Mouse (Mus musculus) neural tube, embryonic 14.5 days (tissue): ENCODE measurements around the gene Ptgs1. TPM values are rescaled to one million over a fixed set of nuclear protein-coding genes. Genes with fewer than 3 reads are reported as not detected.

Source experiments
- ATAC-seq: fragments of 200-750 bp; cut with Nextera tagmentation; 2 replicates; pipeline ENCODE4 v1.8.0; 2017; ENCODE audit warnings: low read depth, mild to moderate bottlenecking, moderate TSS enrichment, moderate library complexity
- H3K27ac ChIP-seq: fragments of 300-500 bp; sonication (generic); 2 replicates; pipeline ENCODE4 v1.5.1; 2014; ENCODE audit warnings: low read depth, mild to moderate bottlenecking, control low read depth, low read length, moderate library complexity, mixed read lengths
- H3K27me3 ChIP-seq: fragments of 300-500 bp; sonication (generic); 2 replicates; pipeline ENCODE4 v1.6.1; 2014; ENCODE audit warnings: low read length; ENCODE audit not compliant: control insufficient read depth, insufficient read depth
- H3K36me3 ChIP-seq: fragments of 300-500 bp; sonication (generic); 2 replicates; pipeline ENCODE4 v1.6.1; 2014; ENCODE audit warnings: low read length, mixed read lengths; ENCODE audit not compliant: control insufficient read depth, insufficient read depth
- H3K4me1 ChIP-seq: fragments of 300-500 bp; sonication (generic); 2 replicates; pipeline ENCODE4 v1.6.1; 2014; ENCODE audit warnings: low read length; ENCODE audit not compliant: control insufficient read depth, insufficient read depth
- H3K4me2 ChIP-seq: fragments of 300-500 bp; sonication (generic); 2 replicates; pipeline ENCODE4 v1.6.1; 2014; ENCODE audit warnings: mild to moderate bottlenecking, low read depth, low read length, control low read depth
- H3K4me3 ChIP-seq: fragments of 300-500 bp; sonication (generic); 2 replicates; pipeline ENCODE4 v1.5.1; 2014; ENCODE audit warnings: low read depth, low read length, control low read depth, mixed read lengths
- H3K9ac ChIP-seq: fragments of 300-500 bp; sonication (generic); replicated peaks from 2 replicates; pipeline ENCODE4 v1.6.1; 2014; ENCODE audit warnings: low read depth, mild to moderate bottlenecking, control low read depth, low read length, mixed read lengths
- H3K9me3 ChIP-seq: fragments of 300-500 bp; sonication (generic); 2 replicates; pipeline ENCODE4 v1.6.1; 2016; ENCODE audit warnings: low read length; ENCODE audit not compliant: control insufficient read depth
- WGBS: fragments of 180-500 bp; shearing (Covaris S2); extraction: QIAGEN DNeasy Blood & Tissue Kit; methylation state at CpG from one replicate; pipeline ENCODE4 v1.1.7; 2014; 5-methylcytosine and 5-hydroxymethylcytosine counted together
- polyA plus RNA-seq: library from polyadenylated mRNA; unstranded; fragments of >200 nt; fragmentation: Nextera tagmentation; extraction: Ambion mirVana; gene quantifications from 2 replicates; pipeline ENCODE4 v1.2.1, GENCODE M21; 2014

Gene Ptgs1
- polyA plus RNA-seq, 1 experiment from 2014 or later: 2.7 TPM

DNA sequence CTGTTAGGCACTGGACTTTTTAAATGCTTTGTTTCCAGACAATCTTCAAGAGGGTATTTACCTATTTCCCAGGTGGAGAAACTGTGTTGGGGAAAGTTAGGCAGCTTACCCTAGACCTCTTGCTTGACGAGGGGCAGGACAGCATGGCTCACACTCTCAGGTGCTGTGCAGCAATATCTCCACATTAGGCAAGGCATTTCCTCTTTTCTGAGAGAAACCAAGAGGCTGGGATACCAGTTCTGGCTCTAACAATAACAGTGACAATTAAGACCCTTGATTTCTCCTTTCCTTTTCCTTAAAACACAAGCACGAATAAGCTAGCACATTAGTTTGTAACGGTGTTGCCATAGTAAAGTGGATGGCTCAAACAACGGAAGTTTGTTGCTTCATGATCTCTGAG is 40.9 kb downstream of the Ptgs1 start:
- no peak overlapping the region for H3K4me2 ChIP-seq
- H3K27ac ChIP-seq: no peak overlapping the region
- ATAC-seq: no peak
- no peaks in the 10 kb centered on the region for H3K9me3 ChIP-seq
- 88% methylated on average over 4 of the region's 4 CpGs for WGBS
- no peak overlapping the region for H3K4me3 ChIP-seq
- H3K27me3 ChIP-seq: no peaks in the 10 kb centered on the region
- no peak overlapping the region for H3K9ac ChIP-seq
- no peaks in the 10 kb centered on the region for H3K36me3 ChIP-seq
- no peaks in the 10 kb centered on the region for H3K4me1 ChIP-seq

DNA sequence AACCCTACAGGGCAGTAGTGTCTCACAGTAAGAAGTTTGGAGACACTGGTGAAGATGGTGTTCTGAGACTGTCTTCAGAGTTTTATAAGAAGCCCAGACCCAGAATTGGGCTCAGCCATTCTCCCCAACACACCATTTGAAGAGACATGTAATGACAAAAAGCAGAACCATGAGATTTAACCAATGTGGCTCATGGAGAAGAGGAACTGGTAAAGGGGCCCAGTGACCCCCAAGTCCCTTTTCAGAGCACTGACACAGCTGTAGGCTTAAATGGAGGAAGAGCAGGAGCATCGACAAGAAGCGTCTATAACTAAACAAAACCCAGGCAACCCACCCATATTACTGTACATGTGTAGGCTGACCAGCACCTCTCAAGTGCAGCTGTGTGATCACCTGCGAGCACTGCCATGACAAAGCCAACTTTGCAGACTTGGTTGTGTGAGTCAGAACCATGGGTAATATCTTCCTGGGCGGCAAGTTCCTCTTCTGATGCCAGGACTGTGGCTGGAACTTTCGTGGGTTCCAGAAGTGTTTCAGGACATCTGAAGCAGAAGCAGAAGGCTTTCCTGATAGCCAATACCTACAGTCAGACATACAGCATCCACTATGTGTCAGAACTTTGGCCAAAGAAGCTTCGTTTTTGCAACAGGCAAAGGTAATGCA is 42.2 kb downstream of the Ptgs1 start:
- H3K27ac ChIP-seq: no peak overlapping the region
- H3K36me3 ChIP-seq: no peaks in the 10 kb centered on the region
- H3K27me3 ChIP-seq: no peaks in the 10 kb centered on the region
- WGBS: 84% methylated on average over 6 of the region's 6 CpGs
- ATAC-seq: no peak
- H3K4me3 ChIP-seq: no peak overlapping the region
- H3K4me1 ChIP-seq: no peaks in the 10 kb centered on the region
- H3K9ac ChIP-seq: no peak overlapping the region
- H3K9me3 ChIP-seq: no peaks in the 10 kb centered on the region
- H3K4me2 ChIP-seq: no peak overlapping the region

DNA sequence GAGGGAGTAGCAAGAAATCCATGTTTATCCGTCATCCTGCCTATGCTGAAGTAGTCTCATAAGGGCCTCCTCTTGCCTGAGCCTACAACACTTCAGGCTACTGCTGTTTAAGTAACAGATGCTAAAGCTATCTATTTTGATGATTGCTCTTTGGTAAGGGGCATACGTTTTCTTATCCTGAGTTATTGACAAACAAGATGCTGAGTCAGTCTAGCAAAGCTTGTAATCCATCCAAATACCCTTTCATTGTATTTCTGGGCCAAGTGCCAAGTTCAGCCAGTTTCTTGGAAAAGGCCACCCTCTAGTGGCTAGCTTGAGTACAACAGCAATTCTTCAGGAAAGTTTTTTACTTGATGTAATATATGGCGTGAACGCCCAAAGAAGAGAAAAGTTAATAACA is 46.2 kb downstream of the Ptgs1 start:
- no peaks in the 10 kb centered on the region for H3K9me3 ChIP-seq
- H3K4me2 ChIP-seq: no peak overlapping the region
- WGBS: 42% methylated on average over 4 of the region's 4 CpGs
- H3K27me3 ChIP-seq: no peaks in the 10 kb centered on the region
- no peaks in the 10 kb centered on the region for H3K36me3 ChIP-seq
- no peaks in the 10 kb centered on the region for H3K4me1 ChIP-seq
- H3K9ac ChIP-seq: no peak overlapping the region
- no peak overlapping the region for H3K4me3 ChIP-seq
- H3K27ac ChIP-seq: no peak overlapping the region
- ATAC-seq: peak; percentile 46; the same call in 1 of the 2 replicates

DNA sequence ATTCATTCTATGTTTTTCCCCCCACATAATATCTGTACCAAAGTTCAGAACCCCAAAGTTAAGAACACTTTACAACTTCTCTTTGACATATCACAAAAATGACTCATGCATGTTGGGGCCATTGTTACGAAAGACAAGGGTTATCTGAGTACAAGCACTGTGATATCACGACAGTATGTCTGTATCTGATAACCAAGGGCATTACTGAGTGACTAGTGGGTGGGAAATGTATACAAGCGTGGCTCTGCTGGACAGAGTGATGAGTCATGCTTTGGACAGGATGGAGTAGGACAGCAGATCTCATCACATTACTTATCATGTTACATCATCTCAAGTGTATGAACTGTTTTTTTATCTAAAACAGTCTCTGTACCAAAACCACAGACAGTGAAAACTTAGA is 48.5 kb downstream of the Ptgs1 start:
- Histone ChIP-seq H3K9ac (no peak overlapping the region), H3K27me3 (no peaks in the 10 kb centered on the region), H3K4me1 (no peaks in the 10 kb centered on the region), H3K4me3 (no peak overlapping the region), H3K4me2 (no peak overlapping the region), H3K27ac (no peak overlapping the region), H3K36me3 (no peaks in the 10 kb centered on the region), H3K9me3 (no peaks in the 10 kb centered on the region)
- no peak for ATAC-seq
- WGBS: 68% methylated on average over 3 of the region's 3 CpGs

DNA sequence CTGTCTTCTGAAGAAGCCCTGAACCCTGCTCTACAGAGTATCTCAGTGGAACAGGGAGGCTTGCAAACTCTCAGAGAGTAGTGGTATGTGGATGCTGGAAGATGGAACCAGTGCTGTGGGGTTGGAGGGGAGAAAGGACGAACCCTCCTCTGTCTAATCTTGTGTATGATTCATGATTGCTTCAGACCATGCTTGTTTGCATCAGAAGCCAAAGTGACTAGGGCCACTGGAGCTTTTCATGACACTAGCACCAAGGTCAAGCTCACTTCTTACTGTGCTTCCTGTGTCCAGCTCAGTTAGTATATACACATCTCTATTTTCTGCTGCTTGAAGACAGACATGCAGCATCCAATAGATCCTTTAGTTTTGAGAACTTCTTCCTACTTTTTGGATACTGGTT is 50.9 kb downstream of the Ptgs1 start:
- no peak overlapping the region for H3K27ac ChIP-seq
- no peaks in the 10 kb centered on the region for H3K9me3 ChIP-seq
- no peaks in the 10 kb centered on the region for H3K27me3 ChIP-seq
- no peaks in the 10 kb centered on the region for H3K4me1 ChIP-seq
- H3K4me3 ChIP-seq: no peak overlapping the region
- ATAC-seq: no peak
- H3K4me2 ChIP-seq: no peak overlapping the region
- H3K36me3 ChIP-seq: no peaks in the 10 kb centered on the region
- H3K9ac ChIP-seq: no peak overlapping the region
- 81% methylated on average over 1 of the region's 1 CpGs for WGBS

DNA sequence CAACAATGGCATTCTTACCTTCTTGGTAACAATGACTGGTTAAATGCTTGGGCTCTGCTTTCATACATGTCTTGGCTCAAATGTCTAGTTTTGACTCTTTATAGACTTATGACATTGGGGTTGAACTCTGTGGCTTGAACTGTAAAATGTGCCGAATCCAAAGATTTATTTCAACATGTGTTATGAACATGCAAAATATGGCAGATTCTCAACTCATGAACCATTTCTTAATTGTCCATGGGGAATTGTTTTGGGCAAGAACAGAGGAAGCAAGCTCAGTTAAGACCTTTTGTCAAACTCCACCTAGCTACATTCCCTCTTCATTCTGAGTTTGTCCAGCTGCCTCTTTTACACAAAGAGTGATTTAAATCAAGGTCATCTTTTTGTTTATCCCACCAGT is 52.1 kb downstream of the Ptgs1 start:
- no peak overlapping the region for H3K4me2 ChIP-seq
- H3K4me3 ChIP-seq: no peak overlapping the region
- H3K9ac ChIP-seq: no peak overlapping the region
- no peaks in the 10 kb centered on the region for H3K9me3 ChIP-seq
- H3K27ac ChIP-seq: no peak overlapping the region
- ATAC-seq: no peak
- H3K36me3 ChIP-seq: no peaks in the 10 kb centered on the region
- 100% methylated on average over 1 of the region's 1 CpGs for WGBS
- H3K27me3 ChIP-seq: no peaks in the 10 kb centered on the region
- no peaks in the 10 kb centered on the region for H3K4me1 ChIP-seq

Other genes starting within 250 kb of the Ptgs1 start
- gene Ndufa8, start 181.0 kb upstream of the Ptgs1 start, polyA plus RNA-seq: 302 and 344 TPM in 2 replicates
- 0.40 and 1.3 TPM in 2 replicates for gene Morn5, start 181.0 kb upstream of the Ptgs1 start, polyA plus RNA-seq
- 1.6 TPM in 1 of 2 replicates, not detected in the other for gene Lhx6, start 125.0 kb upstream of the Ptgs1 start, polyA plus RNA-seq
- 24.8 and 30.4 TPM in 2 replicates for gene Mrrf, start 94.0 kb upstream of the Ptgs1 start, polyA plus RNA-seq
- 138 and 145 TPM in 2 replicates for gene Rbm18, start 93.7 kb upstream of the Ptgs1 start, polyA plus RNA-seq
- not detected in 2 replicates for gene Olfr338, start 143.1 kb downstream of the Ptgs1 start, polyA plus RNA-seq
- gene Olfr339, start 188.5 kb downstream of the Ptgs1 start, polyA plus RNA-seq: not detected in 2 replicates
- not detected in 2 replicates for gene Olfr340, start 222.2 kb downstream of the Ptgs1 start, polyA plus RNA-seq